Mouse (Mus musculus) limb, embryonic 14.5 days (tissue): ENCODE data around the gene Sp110. TPM values are rescaled to one million over a fixed set of nuclear protein-coding genes. Genes with fewer than 3 reads are reported as not detected.
"Not testable (repeated sequence)": the region's sequence is repeated elsewhere in the genome, so short reads cannot be mapped to it uniquely, and the experiment has no call there.

Experiments used
- ATAC-seq: fragments of 200-750 bp; cut with Nextera tagmentation; 2 replicates; pipeline ENCODE4 v1.8.0; 2017; ENCODE audit warnings: low read depth, moderate number of reproducible peaks, moderate TSS enrichment; ENCODE audit not compliant: low FRiP score
- DNase-seq: peaks from one replicate; pipeline ENCODE4 v3.0.0-alpha.2; 2015; ENCODE audit warnings: low spot score
- H3K27ac ChIP-seq: fragments of 300-500 bp; sonication (generic); replicated peaks from 2 replicates; pipeline ENCODE4 v1.5.1; 2014; ENCODE audit warnings: low read depth, mild to moderate bottlenecking, low read length, moderate library complexity, mixed read lengths
- H3K27me3 ChIP-seq: fragments of 300-500 bp; sonication (generic); 2 replicates; pipeline ENCODE4 v1.6.1; 2014; ENCODE audit warnings: low read length, mixed read lengths; ENCODE audit not compliant: control insufficient read depth, insufficient read depth
- H3K36me3 ChIP-seq: fragments of 300-500 bp; sonication (generic); 2 replicates; pipeline ENCODE4 v1.6.1; 2014; ENCODE audit warnings: mild to moderate bottlenecking, low read length, moderate library complexity, mixed read lengths; ENCODE audit not compliant: control insufficient read depth, insufficient read depth
- H3K4me1 ChIP-seq: fragments of 300-500 bp; sonication (generic); 2 replicates; pipeline ENCODE4 v1.6.1; 2014; ENCODE audit warnings: antibody characterized with exemption, low read length, mixed read lengths; ENCODE audit not compliant: control insufficient read depth, insufficient read depth
- H3K4me2 ChIP-seq: fragments of 300-500 bp; sonication (generic); replicated peaks from 2 replicates; pipeline ENCODE4 v1.6.1; 2014; ENCODE audit warnings: low read depth, mild to moderate bottlenecking, low read length, moderate library complexity; ENCODE audit not compliant: severe bottlenecking
- H3K4me3 ChIP-seq: fragments of 300-500 bp; sonication (generic); replicated peaks from 2 replicates; pipeline ENCODE4 v1.5.1; 2014; ENCODE audit warnings: low read length
- H3K9ac ChIP-seq: fragments of 300-500 bp; sonication (generic); 2 replicates; pipeline ENCODE4 v1.6.1; 2014; ENCODE audit warnings: mild to moderate bottlenecking, low read depth, low read length, moderate library complexity; ENCODE audit not compliant: severe bottlenecking
- H3K9me3 ChIP-seq: fragments of 300-500 bp; sonication (generic); 2 replicates; pipeline ENCODE4 v1.6.1; 2016; ENCODE audit warnings: low read length; ENCODE audit not compliant: control insufficient read depth
- WGBS: fragments of 180-500 bp; shearing (Covaris S2); extraction: QIAGEN DNeasy Blood & Tissue Kit; methylation state at CpG from one replicate; pipeline ENCODE4 v1.1.7; 2014; 5-methylcytosine and 5-hydroxymethylcytosine counted together
- polyA plus RNA-seq, 2 experiments: library from polyadenylated mRNA; depleted of rRNA in 1 of 2; stranded (reverse) in 1 of 2; unstranded in 1 of 2; fragments of >200 nt; fragmentation: Nextera tagmentation in 1 of 2; extraction: Ambion mirVana in 1 of 2; gene quantifications; 2 replicates each; pipeline versions ENCODE4 v1.2.1 to v1.2.3; 2012 to 2014

The Sp110 gene
- polyA plus RNA-seq (2012; rRNA removed) = 1.9 and 2.1 TPM in 2 replicates
- polyA plus RNA-seq (2014; fragmentation: Nextera tagmentation; extraction: Ambion mirVana) = 2.0 and 2.1 TPM in 2 replicates

DNA sequence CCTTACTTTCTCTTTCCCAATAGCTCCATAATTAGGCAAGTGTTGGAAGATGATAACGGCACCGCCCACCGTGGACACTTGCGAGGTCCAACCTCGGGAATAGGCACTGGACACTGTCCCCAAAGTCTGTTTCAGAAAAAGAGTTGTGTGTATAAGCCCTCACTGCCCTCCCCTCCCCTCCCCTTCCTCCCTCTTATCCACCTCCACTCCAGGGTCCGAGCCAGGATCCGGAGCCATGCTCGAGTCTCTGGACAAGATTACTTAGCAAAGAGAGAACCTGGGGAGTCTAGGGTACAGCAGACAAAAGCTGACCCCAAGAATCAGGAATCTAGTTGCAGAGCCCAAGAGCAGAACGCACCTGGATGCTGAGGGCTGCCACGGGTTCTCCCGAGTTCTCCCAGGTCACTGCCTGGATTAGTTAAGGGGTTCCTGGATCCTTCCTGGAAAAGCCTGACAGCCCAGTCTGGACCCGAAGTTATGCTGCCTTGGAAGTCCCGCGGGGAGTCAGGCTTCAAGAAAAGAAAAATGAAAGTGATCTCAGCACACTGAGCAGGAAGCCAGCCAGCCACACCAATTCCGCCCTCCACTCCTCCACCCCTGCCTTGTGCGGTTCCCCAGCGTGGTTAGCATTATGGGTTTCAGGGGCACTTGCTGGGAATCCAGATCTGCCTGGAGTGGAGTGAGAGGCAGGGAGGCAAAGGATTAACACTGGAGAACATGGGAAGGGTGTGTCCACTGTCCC, at the start of gene Sp110:
Sp110 (minus strand) TSS at position 547 of the 742 bp plus-strand sequence.
- 78% methylated on average over 16 of the region's 17 CpGs for WGBS
- H3K4me2 ChIP-seq, H3K27ac ChIP-seq, H3K4me3 ChIP-seq, H3K9me3 ChIP-seq, H3K27me3 ChIP-seq, ATAC-seq, H3K36me3 ChIP-seq, DNase-seq, H3K9ac ChIP-seq, H3K4me1 ChIP-seq: not testable (repeated sequence)

DNA sequence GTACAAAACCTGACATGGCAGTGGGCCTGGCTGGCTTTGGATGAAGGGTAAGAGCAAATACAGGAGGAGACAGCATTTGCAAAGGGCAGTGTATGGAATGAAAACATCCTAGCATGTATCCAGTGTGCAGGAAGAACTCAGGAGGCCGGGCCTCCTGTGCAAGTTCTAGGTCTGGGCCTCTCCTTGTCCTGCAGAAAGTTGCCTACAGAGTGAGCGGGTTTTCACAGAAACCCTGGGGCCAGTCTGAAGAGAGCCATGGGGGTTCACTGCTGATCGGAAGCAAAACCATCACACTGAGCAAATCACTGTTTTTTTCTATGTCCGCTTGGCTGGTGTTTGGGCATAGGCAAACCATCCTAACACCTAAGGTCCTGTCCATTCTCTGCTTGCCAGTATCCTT, 39.5 kb upstream of the Sp110 start:
- not testable (repeated sequence) for H3K9me3 ChIP-seq, H3K4me3 ChIP-seq, ATAC-seq, H3K4me2 ChIP-seq, H3K4me1 ChIP-seq, DNase-seq, H3K36me3 ChIP-seq, H3K27me3 ChIP-seq, H3K9ac ChIP-seq, H3K27ac ChIP-seq
- WGBS = 81% methylated on average over 4 of the region's 4 CpGs

DNA sequence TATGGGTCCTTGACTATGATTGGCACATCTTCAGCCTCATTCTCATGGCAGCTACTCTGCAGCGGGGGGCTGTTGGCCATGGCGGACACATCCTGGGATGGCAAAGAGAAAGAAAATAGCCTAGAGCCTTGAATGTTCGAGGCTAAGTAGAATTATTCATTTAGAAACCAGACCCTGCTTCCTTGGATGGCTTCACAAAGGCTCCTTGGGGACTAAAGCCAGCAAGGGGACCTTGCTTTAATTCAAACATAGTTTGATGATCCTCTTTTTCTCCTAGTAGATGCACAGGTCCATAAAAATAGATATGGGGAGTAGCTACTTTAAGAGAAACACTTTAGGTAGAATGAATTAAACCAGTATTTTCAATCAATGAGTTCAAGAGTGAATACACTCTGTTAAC, 38.3 kb upstream of the Sp110 start:
- not testable (repeated sequence) for H3K9me3 ChIP-seq, H3K27me3 ChIP-seq, H3K4me2 ChIP-seq, ATAC-seq, H3K27ac ChIP-seq, H3K4me1 ChIP-seq, DNase-seq, H3K36me3 ChIP-seq, H3K9ac ChIP-seq, H3K4me3 ChIP-seq
- 60% methylated on average over 3 of the region's 3 CpGs for WGBS

GRCm38 (mm10) chr1:85618689-85619088, 20.1 kb upstream of the Sp110 start:
- not testable (repeated sequence) for DNase-seq, H3K27me3 ChIP-seq, H3K27ac ChIP-seq, H3K36me3 ChIP-seq, H3K4me1 ChIP-seq, H3K9ac ChIP-seq, H3K4me3 ChIP-seq, H3K9me3 ChIP-seq, ATAC-seq, H3K4me2 ChIP-seq
- WGBS = 50% methylated on average over 1 of the region's 1 CpGs

DNA sequence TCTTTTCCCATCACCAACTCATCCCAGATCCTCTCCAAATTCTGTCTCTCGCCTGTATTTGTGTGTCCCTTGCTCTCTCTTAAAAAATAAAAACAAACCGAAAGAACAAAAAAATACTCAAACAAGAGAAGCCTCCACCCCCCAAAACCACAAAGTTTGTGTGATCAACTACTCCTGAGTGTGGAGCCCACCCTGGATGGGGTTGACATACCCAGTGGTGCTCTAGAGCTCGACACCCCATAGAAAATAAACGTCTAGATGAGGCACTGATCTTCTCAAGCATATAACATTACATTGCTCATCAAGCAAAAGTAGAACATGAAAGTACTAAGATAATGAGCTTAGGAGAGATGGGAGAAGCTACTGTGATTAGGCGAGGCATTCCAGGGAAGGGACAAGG, 18.5 kb upstream of the Sp110 start:
- WGBS = 61% methylated on average over 4 of the region's 5 CpGs
- H3K36me3 ChIP-seq = not testable (repeated sequence)

GRCm38 (mm10) chr1:85615819-85616218, 17.2 kb upstream of the Sp110 start:
- not testable (repeated sequence) for H3K4me3 ChIP-seq, H3K9me3 ChIP-seq, H3K27ac ChIP-seq, H3K4me1 ChIP-seq, H3K36me3 ChIP-seq, ATAC-seq, H3K27me3 ChIP-seq, DNase-seq, H3K4me2 ChIP-seq, H3K9ac ChIP-seq
- 62% methylated on average over 3 of the region's 3 CpGs for WGBS

More for the DNA sequence above, 18.5 kb upstream of the Sp110 start:
- not testable (repeated sequence) for H3K4me1 ChIP-seq, H3K4me3 ChIP-seq, ATAC-seq, H3K9me3 ChIP-seq, H3K4me2 ChIP-seq, DNase-seq, H3K27ac ChIP-seq, H3K9ac ChIP-seq, H3K27me3 ChIP-seq

GRCm38 (mm10) chr1:85615096-85615495, 16.5 kb upstream of the Sp110 start:
- DNase-seq, H3K27ac ChIP-seq, H3K4me3 ChIP-seq, H3K27me3 ChIP-seq, H3K4me1 ChIP-seq, ATAC-seq, H3K36me3 ChIP-seq, H3K4me2 ChIP-seq, H3K9me3 ChIP-seq, H3K9ac ChIP-seq: not testable (repeated sequence)
- WGBS = 90% methylated on average over 3 of the region's 3 CpGs

DNA sequence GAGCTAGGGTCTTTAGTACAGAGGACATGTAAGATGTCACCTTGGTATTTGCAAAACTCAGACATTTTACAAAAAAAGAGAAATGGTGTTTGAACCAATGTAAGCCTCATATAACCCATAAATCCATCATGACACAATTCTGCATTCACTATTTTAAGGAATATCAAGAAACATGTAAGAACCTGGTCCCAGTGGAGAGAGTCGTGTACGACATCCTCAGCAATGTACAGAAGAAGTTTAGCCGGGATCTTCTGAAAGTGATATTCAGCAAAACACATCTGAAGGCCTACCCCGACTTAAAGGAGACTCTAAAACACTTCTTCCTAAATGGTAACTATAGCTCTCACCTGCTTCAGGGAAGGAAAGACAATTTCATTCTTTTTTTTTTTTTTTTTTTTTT, 12.0 kb upstream of the Sp110 start:
- not testable (repeated sequence) for H3K9me3 ChIP-seq, H3K4me1 ChIP-seq, H3K4me3 ChIP-seq, DNase-seq, H3K27ac ChIP-seq, ATAC-seq, H3K4me2 ChIP-seq, H3K36me3 ChIP-seq, H3K27me3 ChIP-seq, H3K9ac ChIP-seq
- no CpG with 5 or more reads among the region's 4 CpGs for WGBS
